Mouse (Mus musculus) ES-Bruce4 (cell line): ENCODE results near the gene Slc16a14.

Experiments
- CTCF ChIP-seq: IDR thresholded peaks from one replicate; pipeline ENCODE4 v1.8.1; 2011; ENCODE audit warnings: low read depth, low read length
- EP300 ChIP-seq: IDR thresholded peaks from 2 replicates; pipeline ENCODE4 v1.6.1; 2011; ENCODE audit warnings: low read depth, low read length; ENCODE audit not compliant: insufficient read depth

DNA sequence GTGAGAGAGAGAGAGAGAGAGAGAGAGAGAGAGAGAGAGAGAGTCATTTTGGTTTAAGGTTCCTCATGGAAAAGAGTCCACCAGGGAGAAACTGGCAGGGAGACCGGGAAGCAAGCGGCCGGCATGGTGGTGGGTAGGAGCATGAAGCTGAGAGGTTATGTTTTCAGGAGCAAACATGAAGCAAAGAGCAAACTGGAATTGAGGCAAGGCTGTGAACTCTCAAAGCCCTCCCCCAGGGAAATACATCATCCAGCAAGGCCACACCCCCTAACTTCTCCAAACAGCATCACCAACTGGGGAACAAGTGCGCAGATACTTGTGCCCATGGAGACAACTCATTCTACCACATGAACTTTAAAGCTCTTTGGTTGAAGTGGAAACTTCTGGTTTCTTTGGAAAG, 8.6 kb upstream of the Slc16a14 start:
- TF ChIP-seq CTCF (no peak), EP300 (no peak)
